Mouse (Mus musculus) gastrocnemius, adult 18-20 months (tissue): ENCODE data around the gene Zfp866. TPM values are rescaled to one million over a fixed set of nuclear protein-coding genes. Genes with fewer than 3 reads are reported as not detected.

Experiments
- DNase-seq: peaks from one replicate; pipeline ENCODE4 v3.0.0; 2021; ENCODE audit warnings: low spot score
- total RNA-seq, 2 experiments: library from RNA; stranded (reverse); gene quantifications; 2 replicates each; pipeline ENCODE4 v1.2.3; 2021

The Zfp866 gene
- total RNA-seq, 2 experiments from 2014 or later: 14.1 to 14.4 TPM

GRCm38 (mm10) chr8:69735495-69735894 is 55.5 kb downstream of the Zfp866 start:
- DNase-seq: no peak

DNA sequence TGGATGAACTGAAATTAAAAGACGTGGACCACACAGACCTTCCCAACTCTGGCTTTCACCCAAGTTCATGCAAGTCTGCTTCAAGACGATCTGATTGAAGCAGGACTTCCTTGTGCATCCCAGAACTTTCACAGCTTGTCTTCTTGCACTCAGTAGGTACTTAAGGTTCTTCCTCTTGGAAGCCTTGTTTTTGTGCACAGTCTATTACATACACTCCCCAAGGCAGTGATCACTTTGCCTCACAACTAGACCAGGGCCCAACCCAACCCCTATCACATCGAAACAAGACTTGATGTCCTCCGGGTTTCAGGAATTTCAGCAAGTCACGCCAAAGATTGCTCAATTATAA is 73.8 kb downstream of the Zfp866 start:
- DNase-seq: no peak

- peak; percentile 97 for DNase-seq
These were observed 74.4 kb downstream of the Zfp866 start for GRCm38 (mm10) chr8:69716403-69717231.

- no peak for DNase-seq
These were observed 75.6 kb downstream of the Zfp866 start for GRCm38 (mm10) chr8:69715366-69715765.

- DNase-seq: no peak
These were observed 77.5 kb downstream of the Zfp866 start for GRCm38 (mm10) chr8:69713516-69713915.

Other genes starting within 250 kb of the Zfp866 start
- gene Zfp868, start 165.6 kb downstream of the Zfp866 start, total RNA-seq: 1 to 10 TPM; 5.0 to 6.1 TPM
- gene Zfp964, start 136.7 kb downstream of the Zfp866 start, total RNA-seq: under 1 TPM; 0.53 to 0.88 TPM
- 10 to 100 TPM; 15.3 to 15.9 TPM for gene Zfp869, start 80.5 kb downstream of the Zfp866 start, total RNA-seq
- 1 to 10 TPM; 3.2 to 5.0 TPM for gene Zfp963, start 41.2 kb downstream of the Zfp866 start, total RNA-seq
- gene Gm20422, start 16.3 kb downstream of the Zfp866 start, total RNA-seq: 1 to 10 TPM; 3.2 to 3.3 TPM
- gene Atp13a1, start within 50 bp of the Zfp866 start, total RNA-seq: 1 to 10 TPM; 8.4 to 9.4 TPM
- 1 to 10 TPM; 3.5 to 3.8 TPM for gene Gmip, start 17.5 kb upstream of the Zfp866 start, total RNA-seq
- under 1 TPM; 0.05 to 0.07 TPM for gene Lpar2, start 31.3 kb upstream of the Zfp866 start, total RNA-seq
- not detected for gene Pbx4, start 41.3 kb upstream of the Zfp866 start, total RNA-seq
- 1 to 10 TPM; 2.5 to 2.7 TPM for gene Cilp2, start 96.5 kb upstream of the Zfp866 start, total RNA-seq
- gene Tssk6, start 111.0 kb upstream of the Zfp866 start, total RNA-seq: not detected
- gene Ndufa13, start 111.4 kb upstream of the Zfp866 start, total RNA-seq: 100 to 1,000 TPM; 347 to 364 TPM
- 1 to 10 TPM; 8.3 to 9.7 TPM for gene Yjefn3, start 111.5 kb upstream of the Zfp866 start, total RNA-seq
- gene Gatad2a, start 205.2 kb upstream of the Zfp866 start, total RNA-seq: 10 to 100 TPM; 28.6 to 38.8 TPM